Mouse (Mus musculus): ENCODE data around the gene S100a2. TPM values are rescaled to one million over a fixed set of nuclear protein-coding genes. Genes with fewer than 3 reads are reported as not detected.

The S100a2 gene
- polyA plus RNA-seq, 1 experiment: not detected

GRCm38 (mm10) chr3:90601486-90602110 lies 11.6 kb downstream of the S100a2 start, which contains the start of gene Gm42674:
Gm42674 (plus strand) TSS chr3:90601904.
- Histone ChIP-seq H3K27ac (ENCODE audit: insufficient read depth, low read length) (peak within 1 kb of the TSS; percentile 94), H3K4me3 (ENCODE audit: insufficient read depth, low read length) (no peak within 1 kb of the TSS), H3K4me1 (ENCODE audit: control insufficient read depth, insufficient read depth, low read length) (peaks cover 39% of the 10 kb centered on the region)
- TF ChIP-seq POLR2A (IDR thresholded peaks at IDR 0.05; ENCODE audit: low read depth, low read length) (no peak), CTCF (IDR thresholded peaks at IDR 0.05; ENCODE audit: borderline replicate concordance, insufficient read depth, low read length) (no peak)

GRCm38 (mm10) chr3:90603623-90604022 lies 13.6 kb downstream of the S100a2 start, which contains the start of gene S100a4:
S100a4 (plus strand) TSS chr3:90603771.
- Histone ChIP-seq H3K4me3 (ENCODE audit: insufficient read depth, low read length) (peak within 1 kb of the TSS; percentile 18), H3K4me1 (ENCODE audit: control insufficient read depth, insufficient read depth, low read length) (peaks cover 42% of the 10 kb centered on the region), H3K27ac (ENCODE audit: insufficient read depth, low read length) (peak within 1 kb of the TSS; percentile 97)
- peak; percentile 77 for TF ChIP-seq POLR2A (IDR thresholded peaks at IDR 0.05; ENCODE audit: low read depth, low read length)
- TF ChIP-seq CTCF (IDR thresholded peaks at IDR 0.05; ENCODE audit: borderline replicate concordance, insufficient read depth, low read length): no peak

GRCm38 (mm10) chr3:90604416-90604815 lies 14.4 kb downstream of the S100a2 start:
- Histone ChIP-seq H3K4me1 (ENCODE audit: control insufficient read depth, insufficient read depth, low read length) (peaks cover 42% of the 10 kb centered on the region), H3K27ac (ENCODE audit: insufficient read depth, low read length) (peak overlapping the region; percentile 97), H3K4me3 (ENCODE audit: insufficient read depth, low read length) (peak overlapping the region; percentile 18)
- TF ChIP-seq POLR2A (IDR thresholded peaks at IDR 0.05; ENCODE audit: low read depth, low read length) (peak; percentile 49; the same call in 1 of the 2 replicates), CTCF (IDR thresholded peaks at IDR 0.05; ENCODE audit: borderline replicate concordance, insufficient read depth, low read length) (no peak)

GRCm38 (mm10) chr3:90605049-90605448 lies 15.0 kb downstream of the S100a2 start:
- TF ChIP-seq POLR2A (IDR thresholded peaks at IDR 0.05; ENCODE audit: low read depth, low read length): no peak
- TF ChIP-seq CTCF (IDR thresholded peaks at IDR 0.05; ENCODE audit: borderline replicate concordance, insufficient read depth, low read length): no peak
- peaks cover 40% of the 10 kb centered on the region for H3K4me1 ChIP-seq (ENCODE audit: control insufficient read depth, insufficient read depth, low read length)
- H3K4me3 ChIP-seq (ENCODE audit: insufficient read depth, low read length): peak overlapping the region; percentile 12
- peak overlapping the region; percentile 97 for H3K27ac ChIP-seq (ENCODE audit: insufficient read depth, low read length)

GRCm38 (mm10) chr3:90605736-90606135 lies 15.7 kb downstream of the S100a2 start:
- Histone ChIP-seq H3K4me1 (ENCODE audit: control insufficient read depth, insufficient read depth, low read length) (peaks cover 34% of the 10 kb centered on the region), H3K4me3 (ENCODE audit: insufficient read depth, low read length) (no peak overlapping the region)

GRCm38 (mm10) chr3:90606185-90606584 lies 16.1 kb downstream of the S100a2 start:
- Histone ChIP-seq H3K4me3 (ENCODE audit: insufficient read depth, low read length) (no peak overlapping the region), H3K27ac (ENCODE audit: insufficient read depth, low read length) (peak overlapping the region; percentile 97), H3K4me1 (ENCODE audit: control insufficient read depth, insufficient read depth, low read length) (peaks cover 30% of the 10 kb centered on the region)
- TF ChIP-seq CTCF (IDR thresholded peaks at IDR 0.05; ENCODE audit: borderline replicate concordance, insufficient read depth, low read length): no peak
- TF ChIP-seq POLR2A (IDR thresholded peaks at IDR 0.05; ENCODE audit: low read depth, low read length): peak; percentile 23; the same call in 1 of the 2 replicates

More at GRCm38 (mm10) chr3:90605736-90606135, 15.7 kb downstream of the S100a2 start:
- peak overlapping the region; percentile 97 for H3K27ac ChIP-seq (ENCODE audit: insufficient read depth, low read length)
- TF ChIP-seq POLR2A (IDR thresholded peaks at IDR 0.05; ENCODE audit: low read depth, low read length) (no peak; the same call in 1 of the 2 replicates), CTCF (IDR thresholded peaks at IDR 0.05; ENCODE audit: borderline replicate concordance, insufficient read depth, low read length) (no peak)

GRCm38 (mm10) chr3:90607361-90607760 lies 17.3 kb downstream of the S100a2 start:
- Histone ChIP-seq H3K4me1 (ENCODE audit: control insufficient read depth, insufficient read depth, low read length) (peaks cover 28% of the 10 kb centered on the region), H3K4me3 (ENCODE audit: insufficient read depth, low read length) (no peak overlapping the region), H3K27ac (ENCODE audit: insufficient read depth, low read length) (no peak overlapping the region)
- TF ChIP-seq CTCF (IDR thresholded peaks at IDR 0.05; ENCODE audit: borderline replicate concordance, insufficient read depth, low read length) (no peak), POLR2A (IDR thresholded peaks at IDR 0.05; ENCODE audit: low read depth, low read length) (no peak; the same call in 1 of the 2 replicates)

- Histone ChIP-seq H3K4me1 (ENCODE audit: control insufficient read depth, insufficient read depth, low read length) (peaks cover 26% of the 10 kb centered on the region), H3K4me3 (ENCODE audit: insufficient read depth, low read length) (no peak within 1 kb of the TSS), H3K27ac (ENCODE audit: insufficient read depth, low read length) (no peak within 1 kb of the TSS)
- TF ChIP-seq POLR2A (IDR thresholded peaks at IDR 0.05; ENCODE audit: low read depth, low read length) (no peak), CTCF (IDR thresholded peaks at IDR 0.05; ENCODE audit: borderline replicate concordance, insufficient read depth, low read length) (no peak)
Measured at GRCm38 (mm10) chr3:90608223-90608622, 18.2 kb downstream of the S100a2 start, which contains the start of gene S100a5. S100a5 (plus strand) TSS chr3:90608523.

- Histone ChIP-seq H3K27ac (ENCODE audit: insufficient read depth, low read length) (no peak overlapping the region), H3K4me1 (ENCODE audit: control insufficient read depth, insufficient read depth, low read length) (peaks cover 23% of the 10 kb centered on the region), H3K4me3 (ENCODE audit: insufficient read depth, low read length) (no peak overlapping the region)
- TF ChIP-seq CTCF (IDR thresholded peaks at IDR 0.05; ENCODE audit: borderline replicate concordance, insufficient read depth, low read length): no peak
- no peak for TF ChIP-seq POLR2A (IDR thresholded peaks at IDR 0.05; ENCODE audit: low read depth, low read length)
Measured at GRCm38 (mm10) chr3:90609102-90609501, 19.1 kb downstream of the S100a2 start.

- Histone ChIP-seq H3K4me1 (ENCODE audit: control insufficient read depth, insufficient read depth, low read length) (peaks cover 11% of the 10 kb centered on the region; the same call in 1 of the 2 replicates), H3K4me3 (ENCODE audit: insufficient read depth, low read length) (no peak overlapping the region), H3K27ac (ENCODE audit: insufficient read depth, low read length) (peak overlapping the region; percentile 88)
- no peak for TF ChIP-seq CTCF (IDR thresholded peaks at IDR 0.05; ENCODE audit: borderline replicate concordance, insufficient read depth, low read length)
- no peak for TF ChIP-seq POLR2A (IDR thresholded peaks at IDR 0.05; ENCODE audit: low read depth, low read length)
Measured at GRCm38 (mm10) chr3:90611494-90611893, 21.4 kb downstream of the S100a2 start.
